Mouse (Mus musculus) kidney, adult 9 months (tissue): ENCODE results near the gene Kdf1.

Experiments
- DNase-seq: peaks from one replicate; pipeline ENCODE4 v3.0.0; 2022

The Kdf1 gene

GRCm38 (mm10) chr4:133518601-133519368 lies at the start of gene Kdf1:
Gene Kdf1 (plus strand): TSS chr4:133518963.
- DNase-seq: peak; percentile 85

DNA sequence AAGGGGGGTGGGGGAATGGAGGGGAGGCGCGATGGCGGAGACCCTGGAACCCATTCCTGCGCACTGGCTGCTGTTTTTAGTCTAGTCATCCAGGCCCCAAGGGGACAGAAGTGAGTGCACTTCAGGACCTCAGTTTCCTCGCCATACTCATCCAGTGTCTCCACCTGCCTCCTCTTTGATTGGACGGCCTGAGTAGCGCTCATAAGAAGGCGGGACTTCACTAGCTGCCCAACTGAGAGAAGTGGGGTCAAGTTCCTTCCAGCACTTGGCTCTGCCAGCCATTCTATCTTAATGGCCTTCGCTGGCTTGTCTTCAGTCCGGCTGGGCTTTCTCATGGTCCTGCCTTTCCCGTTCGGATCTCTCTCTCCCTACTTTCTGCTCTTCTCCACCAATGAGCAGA lies 49.6 kb upstream of the Kdf1 start:
- DNase-seq: no peak

GRCm38 (mm10) chr4:133471135-133471821 lies 47.5 kb upstream of the Kdf1 start:
- no peak for DNase-seq

DNA sequence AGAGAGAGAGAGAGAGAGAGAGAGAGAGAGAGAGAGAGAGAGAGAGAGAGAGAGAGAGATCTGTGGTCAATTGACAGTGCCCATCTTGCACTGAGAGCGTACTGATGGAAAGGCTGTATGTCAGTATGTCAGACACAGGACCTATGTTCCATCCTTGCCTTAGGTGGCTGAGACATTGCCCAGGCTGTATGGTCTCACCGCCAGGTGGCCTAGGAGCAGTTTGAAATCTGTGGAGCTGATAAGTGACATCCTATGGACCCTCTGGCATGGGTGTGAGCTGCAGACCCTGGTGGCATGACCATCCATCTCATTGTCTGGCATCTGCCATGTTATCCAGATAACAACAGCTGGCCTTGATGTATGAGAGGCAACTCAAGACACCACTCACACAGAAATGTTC lies 44.9 kb upstream of the Kdf1 start:
- no peak for DNase-seq

GRCm38 (mm10) chr4:133479458-133480184 lies 39.1 kb upstream of the Kdf1 start, which contains the start of gene Tent5b:
Gene Tent5b (plus strand): TSS chr4:133480132.
- DNase-seq: peak; percentile 100

- DNase-seq: no peak
These were observed 38.6 kb upstream of the Kdf1 start for GRCm38 (mm10) chr4:133480185-133480537.

- DNase-seq: no peak
These were observed 38.0 kb upstream of the Kdf1 start for GRCm38 (mm10) chr4:133480754-133481153.

GRCm38 (mm10) chr4:133481488-133481887 lies 37.3 kb upstream of the Kdf1 start:
- DNase-seq: no peak

DNA sequence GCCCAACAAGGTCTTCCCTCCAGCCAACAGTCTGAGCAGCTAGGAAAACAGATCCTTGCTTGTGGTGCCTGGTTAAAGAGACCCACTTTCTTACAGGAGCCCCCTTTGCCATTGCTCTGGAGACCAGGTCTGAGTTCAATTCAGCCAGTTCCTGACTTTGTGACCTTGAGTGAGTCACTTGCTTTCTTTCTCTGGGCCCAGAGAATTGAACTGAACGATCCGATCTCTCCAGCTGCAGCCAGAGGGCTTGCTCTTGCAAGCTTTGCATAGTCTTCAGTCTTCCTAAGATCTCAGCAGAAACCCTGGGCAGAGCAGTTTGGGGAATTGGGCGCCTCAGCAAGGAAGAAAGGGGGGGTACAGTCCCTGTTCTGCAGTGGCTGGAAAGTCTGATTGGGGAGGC lies 36.3 kb upstream of the Kdf1 start:
- no peak for DNase-seq

DNA sequence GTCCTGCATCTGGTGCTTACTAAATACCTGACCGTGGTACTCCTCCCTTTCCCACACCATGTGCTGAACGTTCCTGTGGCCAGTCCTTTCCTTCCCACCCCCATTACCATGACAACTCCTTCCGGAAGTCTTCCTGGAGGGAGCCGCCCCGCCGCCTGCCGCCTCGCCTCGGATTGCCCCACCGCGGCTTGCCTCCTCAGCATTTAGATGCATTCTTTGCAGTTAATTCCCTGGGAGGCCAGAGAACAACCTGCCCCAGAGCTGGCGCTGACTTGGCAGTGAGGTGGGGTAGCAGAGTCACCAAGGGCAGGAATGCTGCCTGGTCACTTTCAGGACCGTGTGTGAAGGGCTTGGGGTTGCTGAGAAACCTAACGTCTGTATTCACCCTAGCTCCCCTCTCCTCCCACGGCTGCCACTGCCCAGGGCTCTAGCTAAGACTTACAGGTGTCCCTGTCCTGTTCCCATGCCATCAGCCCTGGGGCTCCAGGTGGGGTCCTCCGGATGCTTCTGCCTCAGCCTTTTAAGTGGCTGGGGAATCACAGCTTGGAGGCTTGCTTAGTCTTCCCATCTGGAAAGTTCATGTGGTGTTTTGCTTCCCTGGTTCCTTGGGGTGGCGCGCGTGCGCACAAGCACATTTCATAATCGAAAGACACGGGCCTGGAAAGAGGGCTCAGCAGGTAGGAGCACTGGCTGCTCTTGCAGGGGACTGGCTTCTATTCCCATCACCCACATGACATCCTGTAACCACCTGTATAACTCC lies 34.3 kb upstream of the Kdf1 start:
- peak; percentile 83 for DNase-seq

DNA sequence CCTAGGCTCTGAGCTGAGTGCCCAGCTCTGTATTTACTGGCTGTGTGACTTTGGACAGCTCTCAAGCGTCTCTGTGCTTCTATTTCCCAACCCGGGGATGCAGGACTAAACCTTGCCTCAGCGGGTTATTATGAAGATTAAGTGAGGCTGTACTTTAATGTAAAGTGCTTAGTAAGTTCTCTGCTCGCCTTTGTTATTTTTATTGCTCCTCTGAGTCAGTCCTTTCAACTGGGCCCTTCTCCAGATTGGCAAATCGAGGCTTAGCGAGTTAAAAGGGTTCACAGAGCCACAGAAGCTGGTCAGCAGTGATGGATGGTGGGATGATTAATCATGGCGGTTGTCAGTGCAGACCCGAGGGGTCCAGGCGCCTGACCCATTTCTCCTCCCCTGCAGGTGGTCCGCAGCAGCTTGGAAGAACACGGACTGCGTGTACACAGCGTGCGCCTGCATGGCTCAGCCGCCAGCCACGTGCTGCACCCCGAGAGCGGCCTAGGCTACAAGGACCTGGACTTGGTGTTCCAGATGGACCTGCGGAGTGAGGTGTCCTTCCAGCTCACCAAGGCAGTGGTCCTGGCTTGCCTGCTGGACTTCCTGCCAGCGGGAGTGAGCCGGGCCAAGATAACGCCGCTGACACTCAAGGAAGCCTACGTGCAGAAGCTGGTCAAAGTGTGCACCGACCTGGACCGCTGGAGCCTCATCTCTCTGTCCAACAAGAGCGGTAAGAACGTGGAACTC lies 32.9 kb upstream of the Kdf1 start:
- DNase-seq: no peak

DNA sequence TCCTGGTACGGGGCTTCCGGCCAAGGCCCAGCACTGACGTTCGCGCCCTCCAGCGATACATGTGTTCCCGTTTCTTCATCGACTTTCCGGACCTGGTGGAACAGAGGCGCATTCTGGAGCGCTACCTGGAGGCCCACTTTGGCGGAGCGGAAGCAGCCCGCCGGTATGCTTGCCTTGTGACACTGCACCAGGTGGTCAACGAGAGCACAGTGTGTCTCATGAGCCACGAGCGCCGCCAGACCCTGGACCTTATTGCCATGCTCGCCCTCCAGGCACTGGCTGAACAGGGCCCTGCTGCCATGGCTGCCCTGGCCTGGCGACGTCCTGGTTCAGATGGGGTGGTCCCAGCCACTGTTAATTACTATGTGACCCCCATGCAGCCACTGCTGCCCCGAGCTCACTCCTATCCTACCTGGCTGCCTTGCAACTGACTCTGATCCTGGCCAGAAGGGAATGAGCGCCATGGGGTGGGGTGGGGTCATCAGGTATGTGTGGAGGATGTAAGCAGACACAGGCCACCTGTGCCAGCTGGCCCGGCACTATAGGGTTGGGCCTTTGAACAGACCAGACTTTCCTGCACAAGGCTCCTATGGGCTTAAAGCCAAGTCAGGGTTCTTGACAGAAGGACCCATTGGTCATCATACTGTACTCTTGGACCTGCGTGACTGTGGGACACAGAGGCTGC lies 31.9 kb upstream of the Kdf1 start:
- DNase-seq: no peak

DNA sequence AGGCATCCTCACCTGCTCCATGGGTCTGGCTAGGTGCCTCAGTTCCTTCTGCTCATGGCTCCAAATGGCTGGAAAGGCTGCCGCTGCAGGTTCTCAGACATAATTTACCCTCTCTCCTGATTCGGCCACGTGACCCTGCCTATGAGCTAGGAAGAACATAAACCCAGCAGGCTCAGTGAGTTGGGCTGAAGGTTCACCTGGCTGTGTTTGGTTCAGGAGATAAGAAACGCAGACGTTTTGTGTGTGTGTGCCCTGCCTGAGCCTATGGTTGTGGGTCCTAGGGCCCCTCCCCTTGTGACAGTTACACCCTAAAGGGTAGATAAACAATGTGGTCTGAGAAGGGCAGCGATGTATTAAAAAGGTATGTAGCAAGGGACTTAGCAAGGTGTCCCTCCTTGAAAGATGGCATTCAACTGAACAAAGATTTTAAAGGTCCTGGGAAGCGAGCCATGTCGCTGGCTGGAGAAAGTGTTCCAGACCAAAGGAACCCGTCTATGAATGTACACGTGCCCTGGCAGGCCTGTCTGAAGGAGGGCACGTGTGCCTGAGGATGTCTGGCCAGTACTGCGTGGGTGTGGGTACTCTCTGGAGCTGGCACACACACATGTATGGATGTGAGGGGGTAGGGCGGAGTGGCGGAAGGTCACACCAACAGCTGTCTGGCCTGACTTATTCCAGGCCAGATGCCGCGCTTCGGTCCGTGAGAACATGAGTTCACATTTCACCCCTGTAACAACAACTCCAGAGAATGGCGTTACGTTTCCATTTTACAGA lies 30.0 kb upstream of the Kdf1 start:
- DNase-seq: no peak

DNA sequence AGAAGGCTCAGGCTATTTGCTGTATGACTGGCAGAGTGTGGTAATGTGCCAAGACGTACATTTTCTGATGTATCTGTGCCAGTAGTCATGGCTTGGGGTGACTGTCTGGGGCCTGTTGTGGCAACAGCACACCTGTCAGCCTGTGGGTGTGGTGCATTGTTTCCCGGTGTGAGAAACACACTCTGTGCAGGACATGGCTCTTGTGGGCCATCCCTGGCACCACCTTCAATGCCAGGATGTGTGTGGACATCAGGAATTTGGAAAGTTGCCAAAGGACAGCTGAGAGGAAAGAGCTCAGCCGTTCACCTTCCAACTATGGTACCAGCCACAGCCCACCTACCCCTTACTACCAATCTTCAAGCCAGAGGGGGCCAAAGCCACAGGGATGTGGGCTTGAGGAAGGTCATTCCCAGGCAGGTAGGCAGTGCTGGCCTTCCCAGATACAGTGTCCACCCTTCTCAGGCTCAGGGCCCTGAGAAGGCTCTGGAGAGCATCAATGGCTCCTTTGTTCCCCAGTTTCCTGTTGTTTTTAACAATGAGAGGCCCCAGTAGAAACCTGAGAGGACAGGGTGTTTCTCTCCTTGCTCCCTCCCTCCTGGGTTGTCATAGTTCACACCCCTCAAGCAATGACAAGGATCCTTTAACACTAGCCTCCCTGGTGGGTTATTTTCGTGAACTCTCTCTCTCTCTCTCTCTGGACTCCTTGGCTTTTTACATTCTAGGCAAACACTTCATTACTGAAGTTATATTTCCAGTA lies 29.1 kb upstream of the Kdf1 start:
- DNase-seq: no peak

DNA sequence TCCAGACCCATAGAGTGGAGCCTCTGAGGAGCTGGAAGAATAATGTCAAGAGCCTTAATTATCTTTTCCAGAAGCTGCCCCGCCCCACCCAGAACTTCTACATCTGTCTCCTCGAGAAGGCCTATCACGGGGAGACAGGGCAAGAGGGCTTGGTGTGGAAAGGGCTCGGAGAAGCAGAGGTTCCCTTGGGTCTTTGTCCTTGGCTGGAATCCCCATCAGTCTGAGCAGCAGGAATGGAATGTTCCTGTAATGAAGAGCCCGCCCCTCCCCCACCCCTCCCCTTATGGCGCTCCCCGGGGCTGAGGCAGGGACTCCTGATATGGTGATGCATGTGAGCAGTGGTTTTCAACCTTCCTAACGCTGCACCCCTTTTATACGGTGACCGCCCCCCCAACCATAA lies 27.0 kb upstream of the Kdf1 start:
- no peak for DNase-seq

DNA sequence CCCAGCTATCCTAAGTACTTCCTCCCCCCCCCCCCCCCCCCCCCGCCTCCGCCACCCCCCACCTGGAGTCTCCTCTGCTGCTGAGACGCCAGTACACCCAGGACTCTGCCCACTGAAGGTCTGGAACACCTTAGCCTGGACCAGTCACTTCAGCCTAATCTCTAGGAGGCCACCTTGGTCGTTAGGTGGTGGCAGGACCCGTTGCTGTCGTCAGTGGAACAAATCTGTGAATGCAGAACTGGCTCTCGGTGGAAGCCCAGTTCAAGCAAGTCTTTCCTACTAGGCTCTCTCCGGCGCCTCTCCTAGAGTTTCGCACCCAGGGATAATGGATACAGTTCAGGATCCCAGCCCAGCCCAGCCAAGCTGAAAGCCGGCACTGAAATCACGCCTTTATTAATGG lies 24.9 kb upstream of the Kdf1 start:
- DNase-seq: peak; percentile 50

- peak; percentile 92 for DNase-seq
These were observed 24.3 kb upstream of the Kdf1 start for GRCm38 (mm10) chr4:133494432-133494831.

DNA sequence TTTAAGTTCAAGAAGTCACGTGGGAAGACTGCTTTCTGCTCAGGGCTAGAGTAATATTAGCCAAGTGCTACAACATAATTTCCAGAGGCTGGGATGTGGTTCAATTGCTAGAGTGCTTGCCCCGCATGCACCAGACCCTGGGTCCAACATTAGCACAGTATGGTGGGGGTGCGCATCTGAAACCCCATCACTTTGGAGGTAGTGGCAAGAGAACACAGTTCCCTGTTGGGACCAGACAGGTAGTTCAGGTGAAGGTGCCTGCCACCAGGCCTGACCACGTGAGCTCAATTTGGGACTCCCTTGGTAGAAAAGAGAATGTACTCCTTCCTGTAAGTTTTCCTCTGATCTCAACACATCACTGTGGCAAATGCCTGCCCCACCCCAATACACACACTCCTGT lies 23.9 kb upstream of the Kdf1 start:
- no peak for DNase-seq

DNA sequence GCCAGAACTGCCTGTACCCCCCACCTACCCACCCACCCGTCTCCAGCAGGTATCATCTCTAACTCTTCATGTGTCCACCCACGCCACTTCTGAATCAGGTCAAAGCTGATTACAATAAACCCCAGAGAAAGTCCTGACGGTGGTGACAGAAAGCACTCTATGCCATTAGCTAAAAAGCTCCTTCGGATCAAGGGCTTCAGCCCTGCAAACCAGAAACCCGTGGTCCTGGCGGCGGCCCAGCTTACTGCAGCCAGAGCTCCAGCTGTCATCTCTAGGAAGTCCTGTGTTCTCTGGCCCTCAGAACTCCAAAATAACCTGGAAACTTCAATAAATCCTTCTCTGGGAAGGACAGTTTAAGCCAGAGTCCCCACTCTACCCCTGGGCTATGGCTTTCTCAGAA lies 23.1 kb upstream of the Kdf1 start:
- DNase-seq: no peak

DNA sequence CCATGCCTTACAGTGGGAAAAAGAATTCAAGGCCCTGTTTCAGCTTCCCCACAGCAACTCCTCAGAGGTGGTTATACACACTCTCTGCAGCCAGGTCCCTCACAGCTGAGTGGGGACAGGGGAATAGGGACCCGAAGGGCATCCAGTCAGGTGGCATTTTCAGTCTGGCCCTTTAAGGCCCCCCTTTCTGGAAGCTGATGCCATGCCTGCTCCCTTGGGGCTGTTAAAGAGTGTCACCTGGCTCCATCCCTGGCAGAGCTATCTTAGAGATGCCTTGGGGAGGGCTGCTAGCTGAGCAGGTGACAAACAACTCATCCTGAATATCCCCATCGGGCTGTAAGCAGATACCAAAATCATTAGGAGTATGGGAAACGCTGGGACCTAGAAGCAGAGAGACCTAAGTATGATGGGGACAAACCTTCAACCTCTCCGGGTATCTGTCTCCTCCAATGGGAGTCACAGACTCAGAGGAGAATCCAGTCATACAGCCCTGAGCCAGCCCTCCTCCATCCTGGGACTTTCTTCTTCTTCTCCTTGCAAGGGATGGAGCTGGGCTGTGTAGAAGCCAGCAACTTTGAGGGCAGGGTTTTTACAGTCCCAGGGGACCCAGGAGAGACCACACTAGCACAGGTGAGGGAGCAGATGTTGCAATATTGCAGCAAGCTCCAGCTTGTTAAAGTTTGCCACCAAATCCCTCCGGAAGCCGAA lies 21.9 kb upstream of the Kdf1 start:
- DNase-seq: no peak
